Mouse (Mus musculus): ENCODE results near the gene Rap1gap2. TPM values are rescaled to one million over a fixed set of nuclear protein-coding genes. Genes with fewer than 3 reads are reported as not detected.

The Rap1gap2 gene
- total and polyA plus RNA-seq, 2 experiments from 2014 or later: 12.1 to 49.1 TPM

DNA sequence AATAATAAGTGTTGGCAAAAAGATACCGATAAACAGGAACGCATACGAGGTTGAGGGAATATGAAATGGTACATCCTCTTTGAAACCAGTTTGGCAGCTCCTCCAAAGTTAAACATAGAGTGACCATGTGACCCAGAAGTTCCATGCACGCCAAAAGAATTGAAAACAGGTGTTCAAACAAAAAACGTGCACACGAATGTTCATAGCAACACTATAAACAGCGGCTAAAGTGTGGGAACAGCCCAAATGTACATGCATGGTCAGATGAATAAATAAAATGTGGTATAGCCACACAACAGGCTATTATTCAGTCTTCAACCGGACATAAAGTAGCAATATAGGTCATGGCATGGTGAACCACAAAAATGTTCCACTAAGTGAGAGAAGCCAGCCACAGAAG is 108.2 kb downstream of the Rap1gap2 start:
- TF ChIP-seq CTCF (IDR thresholded peaks at IDR 0.05): no peak
- no peaks in the 10 kb centered on the region for H3K4me1 ChIP-seq (ENCODE audit: insufficient read depth, low read length)
- 92% methylated on average over 8 of the region's 8 CpGs for WGBS
- no peaks in the 10 kb centered on the region for H3K27me3 ChIP-seq (ENCODE audit: insufficient read depth, low read length)
- H3K4me2 ChIP-seq (ENCODE audit: low read depth, low read length, poor library complexity, severe bottlenecking): no peak overlapping the region
- no peak overlapping the region for H3K4me3 ChIP-seq (ENCODE audit: low read depth, low read length)
- no peak overlapping the region for H3K9ac ChIP-seq (replicated peaks; ENCODE audit: low read length, poor library complexity, severe bottlenecking)
- no peak for ATAC-seq (ENCODE audit: low FRiP score)
- no peak overlapping the region for H3K27ac ChIP-seq (ENCODE audit: low read depth, low read length)
- no peaks in the 10 kb centered on the region for H3K36me3 ChIP-seq (ENCODE audit: insufficient read depth, low read length)
- H3K9me3 ChIP-seq (ENCODE audit: low read length): no peaks in the 10 kb centered on the region
- no peak for DNase-seq (ENCODE audit: low spot score)

DNA sequence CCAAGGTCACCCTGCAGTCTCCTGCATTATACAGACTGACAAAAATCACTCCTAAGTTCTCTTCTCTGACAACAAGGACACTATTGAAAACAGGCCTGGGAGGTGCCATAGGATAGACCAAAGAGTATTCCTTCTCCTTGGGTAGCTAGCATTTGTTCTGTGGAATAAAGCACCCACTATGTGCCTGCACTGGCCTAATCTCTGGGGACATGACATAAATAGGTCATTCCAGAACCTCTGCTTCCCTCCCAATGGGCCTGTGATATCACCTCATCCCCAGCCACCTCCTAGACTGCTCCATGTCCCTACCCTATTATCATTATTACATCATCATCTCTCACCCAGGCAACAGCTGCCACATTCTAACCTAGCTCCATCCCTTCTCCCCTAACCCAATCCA is 108.7 kb downstream of the Rap1gap2 start:
- ATAC-seq (ENCODE audit: low FRiP score) (no peak), DNase-seq (ENCODE audit: low spot score) (no peak)
- H3K27ac ChIP-seq (ENCODE audit: low read depth, low read length): no peak overlapping the region
- H3K4me3 ChIP-seq (ENCODE audit: low read depth, low read length): no peak overlapping the region
- no peak overlapping the region for H3K9ac ChIP-seq (replicated peaks; ENCODE audit: low read length, poor library complexity, severe bottlenecking)
- no peak for TF ChIP-seq CTCF (IDR thresholded peaks at IDR 0.05)
- no peaks in the 10 kb centered on the region for H3K4me1 ChIP-seq (ENCODE audit: insufficient read depth, low read length)
- no peaks in the 10 kb centered on the region for H3K9me3 ChIP-seq (ENCODE audit: low read length)
- H3K4me2 ChIP-seq (ENCODE audit: low read depth, low read length, poor library complexity, severe bottlenecking): no peak overlapping the region
- no peaks in the 10 kb centered on the region for H3K27me3 ChIP-seq (ENCODE audit: insufficient read depth, low read length)
- no peaks in the 10 kb centered on the region for H3K36me3 ChIP-seq (ENCODE audit: insufficient read depth, low read length)

DNA sequence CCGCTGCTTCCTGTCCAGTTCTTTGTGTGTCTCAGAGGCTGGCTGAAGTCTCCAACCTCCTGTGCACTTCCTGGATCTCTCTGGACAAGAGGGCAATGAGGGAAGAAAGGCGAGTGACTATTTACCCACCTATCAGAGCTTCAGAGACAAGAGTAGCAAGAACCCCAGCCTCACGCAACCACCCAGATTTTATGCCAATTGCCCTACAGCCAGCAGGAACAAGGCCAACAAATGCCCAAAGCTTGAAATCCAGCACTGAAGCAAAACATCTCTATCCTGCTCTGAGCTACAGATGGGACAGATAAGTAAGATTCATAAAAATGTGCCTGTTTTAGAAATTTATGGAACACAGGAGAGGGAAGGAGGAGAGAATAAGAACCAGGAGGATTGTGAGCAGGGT is 109.7 kb downstream of the Rap1gap2 start:
- DNase-seq (ENCODE audit: low spot score) (no peak), ATAC-seq (ENCODE audit: low FRiP score) (no peak)
- 73% methylated on average over 3 of the region's 3 CpGs for WGBS
- no peaks in the 10 kb centered on the region for H3K4me1 ChIP-seq (ENCODE audit: insufficient read depth, low read length)
- H3K27me3 ChIP-seq (ENCODE audit: insufficient read depth, low read length): no peaks in the 10 kb centered on the region
- H3K4me3 ChIP-seq (ENCODE audit: low read depth, low read length): no peak overlapping the region
- no peaks in the 10 kb centered on the region for H3K9me3 ChIP-seq (ENCODE audit: low read length)
- H3K9ac ChIP-seq (replicated peaks; ENCODE audit: low read length, poor library complexity, severe bottlenecking): no peak overlapping the region
- H3K36me3 ChIP-seq (ENCODE audit: insufficient read depth, low read length): no peaks in the 10 kb centered on the region
- TF ChIP-seq CTCF (IDR thresholded peaks at IDR 0.05): no peak
- no peak overlapping the region for H3K27ac ChIP-seq (ENCODE audit: low read depth, low read length)
- H3K4me2 ChIP-seq (ENCODE audit: low read depth, low read length, poor library complexity, severe bottlenecking): no peak overlapping the region

DNA sequence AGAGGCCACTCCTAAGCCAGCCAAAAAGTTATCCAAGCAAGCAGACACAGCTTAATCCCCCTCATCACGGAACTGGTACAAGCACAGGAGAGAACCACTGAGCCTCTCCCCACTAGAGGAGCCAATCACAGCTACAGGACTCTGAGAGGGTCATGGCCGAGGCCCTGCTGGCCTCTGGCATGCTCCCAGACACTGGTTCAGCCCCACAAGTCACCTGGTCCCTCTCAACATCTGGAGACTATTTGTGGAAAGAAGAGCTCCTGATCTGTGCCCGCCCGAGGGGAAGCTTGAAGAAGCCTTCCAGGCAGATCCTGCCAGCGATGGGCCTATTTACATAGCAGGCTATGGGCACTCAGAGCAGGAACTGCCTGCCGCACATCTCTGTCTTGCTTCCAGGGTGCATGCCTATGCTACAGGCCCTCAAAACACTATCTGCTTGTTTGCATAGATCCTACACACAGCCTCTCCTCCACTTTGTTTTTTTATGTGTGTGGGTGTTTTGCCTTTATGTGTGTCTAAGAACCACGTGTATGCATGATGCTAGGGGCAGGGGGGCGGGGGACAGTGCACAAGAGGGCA is 111.1 kb downstream of the Rap1gap2 start:
- Histone ChIP-seq H3K4me2 (ENCODE audit: low read depth, low read length, poor library complexity, severe bottlenecking) (no peak overlapping the region), H3K27ac (ENCODE audit: low read depth, low read length) (no peak overlapping the region), H3K4me3 (ENCODE audit: low read depth, low read length) (no peak overlapping the region), H3K9me3 (ENCODE audit: low read length) (no peaks in the 10 kb centered on the region), H3K36me3 (ENCODE audit: insufficient read depth, low read length) (no peaks in the 10 kb centered on the region), H3K9ac (replicated peaks; ENCODE audit: low read length, poor library complexity, severe bottlenecking) (no peak overlapping the region), H3K4me1 (ENCODE audit: insufficient read depth, low read length) (no peaks in the 10 kb centered on the region), H3K27me3 (ENCODE audit: insufficient read depth, low read length) (no peaks in the 10 kb centered on the region)
- no peak for DNase-seq (ENCODE audit: low spot score)
- WGBS: 58% methylated on average over 8 of the region's 8 CpGs
- no peak for ATAC-seq (ENCODE audit: low FRiP score)
- TF ChIP-seq CTCF (IDR thresholded peaks at IDR 0.05): no peak

DNA sequence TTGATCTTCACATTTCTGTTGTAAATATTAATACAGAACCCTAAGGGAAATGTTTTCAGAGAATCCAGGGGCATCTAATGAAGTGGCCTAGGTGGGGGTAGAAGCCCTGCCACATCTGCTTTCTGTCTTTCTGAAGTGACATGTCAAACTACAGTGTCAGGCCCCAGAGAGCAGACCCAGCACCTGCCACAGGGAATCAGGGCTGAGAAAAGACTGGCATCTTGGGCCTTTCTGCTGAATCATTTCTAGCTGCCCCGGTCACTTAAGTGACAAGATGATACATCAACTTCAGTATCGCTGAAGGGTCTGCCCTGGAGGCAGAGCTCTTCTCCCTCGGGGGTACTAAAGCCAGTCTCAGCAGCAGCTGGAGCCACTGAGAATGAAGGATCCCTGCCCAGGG is 111.7 kb downstream of the Rap1gap2 start:
- 41% methylated on average over 3 of the region's 3 CpGs for whole genome bisulfite sequencing
- no peaks in the 10 kb centered on the region for H3K4me1 ChIP-seq (ENCODE audit: insufficient read depth, low read length)
- H3K36me3 ChIP-seq (ENCODE audit: insufficient read depth, low read length): no peaks in the 10 kb centered on the region
- no peaks in the 10 kb centered on the region for H3K9me3 ChIP-seq (ENCODE audit: low read length)
- ATAC-seq (ENCODE audit: low FRiP score) (no peak), DNase-seq (ENCODE audit: low spot score) (no peak)
- no peak overlapping the region for H3K27ac ChIP-seq (ENCODE audit: low read depth, low read length)
- no peak overlapping the region for H3K4me3 ChIP-seq (ENCODE audit: low read depth, low read length)
- no peak for TF ChIP-seq CTCF (IDR thresholded peaks at IDR 0.05)
- no peaks in the 10 kb centered on the region for H3K27me3 ChIP-seq (ENCODE audit: insufficient read depth, low read length)
- no peak overlapping the region for H3K9ac ChIP-seq (replicated peaks; ENCODE audit: low read length, poor library complexity, severe bottlenecking)
- no peak overlapping the region for H3K4me2 ChIP-seq (ENCODE audit: low read depth, low read length, poor library complexity, severe bottlenecking)

DNA sequence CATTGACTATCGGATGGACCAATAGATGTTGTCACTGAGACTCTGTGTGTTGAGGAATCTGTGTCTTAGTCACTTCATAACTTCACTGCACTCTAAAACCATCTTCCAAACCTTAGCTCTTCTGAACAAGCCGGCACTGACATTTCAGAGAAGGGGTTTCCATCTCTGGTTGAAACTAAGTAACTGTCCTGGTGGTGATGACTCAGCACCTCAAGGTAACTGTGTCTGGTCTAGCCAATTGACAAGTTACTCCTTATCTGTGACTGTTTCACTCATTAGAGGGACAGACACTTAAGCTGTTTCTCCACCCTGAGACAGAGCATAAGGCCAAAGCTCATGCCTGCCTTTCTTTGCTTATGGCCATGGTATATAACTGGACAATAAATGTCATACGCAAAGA is 114.1 kb downstream of the Rap1gap2 start:
- Histone ChIP-seq H3K9ac (replicated peaks; ENCODE audit: low read length, poor library complexity, severe bottlenecking) (no peak overlapping the region), H3K4me1 (ENCODE audit: insufficient read depth, low read length) (no peaks in the 10 kb centered on the region), H3K36me3 (ENCODE audit: insufficient read depth, low read length) (no peaks in the 10 kb centered on the region), H3K27me3 (ENCODE audit: insufficient read depth, low read length) (no peaks in the 10 kb centered on the region), H3K4me3 (ENCODE audit: low read depth, low read length) (no peak overlapping the region), H3K9me3 (ENCODE audit: low read length) (no peaks in the 10 kb centered on the region), H3K27ac (ENCODE audit: low read depth, low read length) (no peak overlapping the region), H3K4me2 (ENCODE audit: low read depth, low read length, poor library complexity, severe bottlenecking) (no peak overlapping the region)
- no peak for ATAC-seq (ENCODE audit: low FRiP score)
- no peak for TF ChIP-seq CTCF (IDR thresholded peaks at IDR 0.05)
- DNase-seq (ENCODE audit: low spot score): no peak
- 94% methylated on average over 3 of the region's 3 CpGs for WGBS
